Mouse (Mus musculus) midbrain, embryonic 13.5 days (tissue): ENCODE measurements at regions not wholly inside any gene's neighbourhood (a gene's known extent, or its start where the extent isn't known, plus 50 kb on each side); places are given as distances from the start of the nearest gene placed in this dataset.

Experiments used
- ATAC-seq: fragments of 200-750 bp; cut with Nextera tagmentation; 2 replicates; pipeline ENCODE4 v1.8.0; 2017; ENCODE audit warnings: mild to moderate bottlenecking, moderate TSS enrichment, moderate library complexity
- H3K27ac ChIP-seq: fragments of 300-500 bp; sonication (generic); 2 replicates; pipeline ENCODE4 v1.5.1; 2015; ENCODE audit warnings: inconsistent platforms, mild to moderate bottlenecking, moderate library complexity
- H3K27me3 ChIP-seq: fragments of 300-500 bp; sonication (generic); 2 replicates; pipeline ENCODE4 v1.6.1; 2015; ENCODE audit warnings: mild to moderate bottlenecking, inconsistent platforms
- H3K36me3 ChIP-seq: fragments of 300-500 bp; sonication (generic); 2 replicates; pipeline ENCODE4 v1.6.1; 2015; ENCODE audit warnings: mild to moderate bottlenecking, inconsistent platforms
- H3K4me1 ChIP-seq: fragments of 300-500 bp; sonication (generic); replicated peaks from 2 replicates; pipeline ENCODE4 v1.6.1; 2015; ENCODE audit warnings: inconsistent platforms
- H3K4me2 ChIP-seq: fragments of 300-500 bp; sonication (generic); replicated peaks from 2 replicates; pipeline ENCODE4 v1.6.1; 2015; ENCODE audit warnings: moderate library complexity, mild to moderate bottlenecking, inconsistent platforms
- H3K4me3 ChIP-seq: fragments of 300-500 bp; sonication (generic); replicated peaks from 2 replicates; pipeline ENCODE4 v1.5.1; 2015; ENCODE audit warnings: mild to moderate bottlenecking, inconsistent platforms
- H3K9ac ChIP-seq: fragments of 300-500 bp; sonication (generic); replicated peaks from 2 replicates; pipeline ENCODE4 v1.6.1; 2015; ENCODE audit warnings: mild to moderate bottlenecking, inconsistent platforms
- H3K9me3 ChIP-seq: fragments of 300-500 bp; sonication (generic); 2 replicates; pipeline ENCODE4 v1.6.1; 2016; ENCODE audit warnings: mild to moderate bottlenecking, inconsistent platforms
- WGBS: fragments of 180-500 bp; shearing (Covaris S2); methylation state at CpG from one replicate; pipeline ENCODE4 v1.1.7; 2015; 5-methylcytosine and 5-hydroxymethylcytosine counted together

- peaks cover 46% of the 10 kb centered on the region for H3K4me1 ChIP-seq
- H3K36me3 ChIP-seq = no peaks in the 10 kb centered on the region
- no peaks in the 10 kb centered on the region for H3K27me3 ChIP-seq
- no peak overlapping the region for H3K9ac ChIP-seq
- H3K4me3 ChIP-seq = no peak overlapping the region
- no peaks in the 10 kb centered on the region for H3K9me3 ChIP-seq
- 77% methylated on average over 9 of the region's 9 CpGs for WGBS
- H3K27ac ChIP-seq = no peak overlapping the region
- no peak overlapping the region for H3K4me2 ChIP-seq
- no peak for ATAC-seq
Observed at GRCm38 (mm10) chr13:107810802-107811192, 233.4 kb upstream of the Smim15 start.

- H3K4me3 ChIP-seq = no peak overlapping the region
- no peak overlapping the region for H3K27ac ChIP-seq
- H3K4me2 ChIP-seq = no peak overlapping the region
- H3K9me3 ChIP-seq = no peaks in the 10 kb centered on the region
- no peak for ATAC-seq
- H3K4me1 ChIP-seq = peaks cover 46% of the 10 kb centered on the region
- WGBS = 76% methylated on average over 9 of the region's 9 CpGs
- no peak overlapping the region for H3K9ac ChIP-seq
- no peaks in the 10 kb centered on the region for H3K27me3 ChIP-seq
- no peaks in the 10 kb centered on the region for H3K36me3 ChIP-seq
Observed at GRCm38 (mm10) chr13:107810060-107810801, 234.0 kb upstream of the Smim15 start.

DNA sequence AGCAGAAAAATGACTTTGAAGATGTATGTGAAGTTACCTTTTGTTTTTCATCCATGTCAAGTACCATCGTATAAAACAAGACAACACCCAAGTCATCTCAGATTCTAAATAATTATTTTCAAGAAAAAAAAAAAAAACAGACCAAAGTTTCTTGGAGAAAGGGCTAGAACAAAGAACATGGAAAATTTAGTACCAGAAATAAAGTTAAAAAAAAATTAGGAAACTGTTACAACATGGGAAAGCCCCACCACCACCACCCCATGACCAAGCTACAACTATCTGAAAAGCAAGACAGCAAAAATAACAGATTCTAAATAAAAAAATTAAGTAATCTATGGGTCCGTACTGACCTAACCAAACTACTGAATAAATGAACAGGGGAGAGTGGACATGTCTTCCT is 235.3 kb upstream of the Smim15 start:
- 95% methylated on average over 2 of the region's 2 CpGs for WGBS
- Histone ChIP-seq H3K36me3 (0 out of 2 replicates have a peak, but pooled peaks cover 4% of the 10 kb centered on the region), H3K4me1 (peaks cover 36% of the 10 kb centered on the region), H3K27me3 (no peaks in the 10 kb centered on the region), H3K9me3 (no peaks in the 10 kb centered on the region), H3K9ac (no peak overlapping the region), H3K4me3 (no peak overlapping the region), H3K4me2 (no peak overlapping the region), H3K27ac (no peak overlapping the region)
- no peak for ATAC-seq

GRCm38 (mm10) chr13:107804418-107804817 is 239.8 kb upstream of the Smim15 start:
- 96% methylated on average over 1 of the region's 1 CpGs for WGBS
- no peak overlapping the region for H3K9ac ChIP-seq
- no peaks in the 10 kb centered on the region for H3K27me3 ChIP-seq
- 0 out of 2 replicates have a peak, but pooled peaks cover 4% of the 10 kb centered on the region for H3K36me3 ChIP-seq
- H3K4me2 ChIP-seq = no peak overlapping the region
- no peak overlapping the region for H3K27ac ChIP-seq
- H3K4me1 ChIP-seq = peaks cover 20% of the 10 kb centered on the region
- no peaks in the 10 kb centered on the region for H3K9me3 ChIP-seq
- no peak overlapping the region for H3K4me3 ChIP-seq
- no peak for ATAC-seq

GRCm38 (mm10) chr13:107799199-107799945 is 244.9 kb upstream of the Smim15 start:
- Histone ChIP-seq H3K9me3 (no peaks in the 10 kb centered on the region), H3K27ac (no peak overlapping the region), H3K4me1 (peaks cover 49% of the 10 kb centered on the region), H3K36me3 (0 out of 2 replicates have a peak, but pooled peaks cover 2% of the 10 kb centered on the region), H3K27me3 (no peaks in the 10 kb centered on the region), H3K4me3 (no peak overlapping the region), H3K9ac (no peak overlapping the region; the same call in 1 of the 2 replicates), H3K4me2 (no peak overlapping the region)
- ATAC-seq = no peak
- WGBS = 9% methylated on average over 13 of the region's 13 CpGs

- peaks cover 61% of the 10 kb centered on the region for H3K4me1 ChIP-seq
- no peak overlapping the region for H3K4me3 ChIP-seq
- no peak for ATAC-seq
- H3K27ac ChIP-seq = no peak overlapping the region
- 74% methylated on average over 7 of the region's 7 CpGs for WGBS
- no peak overlapping the region for H3K4me2 ChIP-seq
- H3K27me3 ChIP-seq = no peaks in the 10 kb centered on the region
- H3K36me3 ChIP-seq = no peaks in the 10 kb centered on the region
- H3K9ac ChIP-seq = no peak overlapping the region
- H3K9me3 ChIP-seq = no peaks in the 10 kb centered on the region
Observed at GRCm38 (mm10) chr13:107798144-107798543, 246.1 kb upstream of the Smim15 start.

DNA sequence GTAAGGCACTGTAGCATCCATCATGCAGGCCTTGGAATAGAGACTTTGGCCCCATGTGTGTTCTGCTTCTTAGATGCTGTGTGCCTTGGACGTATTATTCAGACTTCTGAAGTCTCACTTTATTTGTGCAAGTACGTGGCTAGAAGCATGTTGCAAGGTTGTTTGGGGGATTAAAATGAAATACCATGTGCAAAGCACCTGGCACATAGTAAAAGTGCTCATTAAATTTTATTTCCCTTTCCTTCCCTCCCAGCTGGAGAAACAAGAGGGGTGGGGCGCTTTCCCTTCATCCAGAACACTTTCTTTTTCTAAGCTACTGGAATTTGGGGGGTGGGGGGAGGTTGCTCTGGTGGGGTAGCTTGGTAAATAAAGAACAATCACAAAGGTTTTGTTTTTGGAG is 248.7 kb upstream of the Smim15 start:
- Histone ChIP-seq H3K36me3 (no peaks in the 10 kb centered on the region), H3K4me1 (peaks cover 69% of the 10 kb centered on the region), H3K4me2 (no peak overlapping the region), H3K27ac (no peak overlapping the region), H3K9me3 (no peaks in the 10 kb centered on the region), H3K9ac (no peak overlapping the region), H3K27me3 (no peaks in the 10 kb centered on the region), H3K4me3 (no peak overlapping the region)
- 71% methylated on average over 3 of the region's 3 CpGs for WGBS
- ATAC-seq = no peak

- Histone ChIP-seq H3K4me2 (no peak overlapping the region), H3K4me3 (no peak overlapping the region), H3K27ac (no peak overlapping the region), H3K27me3 (no peaks in the 10 kb centered on the region), H3K9ac (no peak overlapping the region), H3K4me1 (peaks cover 48% of the 10 kb centered on the region), H3K36me3 (peaks cover 8% of the 10 kb centered on the region), H3K9me3 (no peaks in the 10 kb centered on the region)
- 81% methylated on average over 9 of the region's 9 CpGs for WGBS
- ATAC-seq = peak; percentile 24; the same call in 1 of the 2 replicates
Observed at GRCm38 (mm10) chr13:107791770-107792169, 252.5 kb upstream of the Smim15 start.

DNA sequence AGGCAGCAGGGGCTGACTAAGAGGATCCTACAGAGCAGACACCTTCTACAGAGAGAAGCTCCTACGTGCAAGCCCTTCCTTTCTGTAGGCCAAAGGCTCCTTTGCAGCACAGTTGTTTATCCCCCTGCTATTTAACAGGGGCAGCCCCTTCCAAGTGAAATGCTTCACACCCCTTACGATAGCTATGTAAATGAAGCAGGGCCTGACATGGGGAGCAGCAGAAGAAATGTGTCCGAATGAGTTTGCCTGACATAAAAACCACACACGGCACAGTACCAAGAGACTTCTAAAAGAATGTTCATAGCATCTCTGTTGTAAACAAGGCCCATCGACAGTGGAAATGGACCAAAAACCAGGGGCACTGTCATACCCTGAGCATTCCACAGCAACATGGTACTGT is 259.3 kb upstream of the Smim15 start:
- 79% methylated on average over 5 of the region's 5 CpGs for WGBS
- Histone ChIP-seq H3K9ac (no peak overlapping the region), H3K4me2 (no peak overlapping the region), H3K27ac (no peak overlapping the region), H3K36me3 (peaks cover 8% of the 10 kb centered on the region), H3K9me3 (no peaks in the 10 kb centered on the region), H3K27me3 (no peaks in the 10 kb centered on the region), H3K4me3 (no peak overlapping the region), H3K4me1 (peaks cover 11% of the 10 kb centered on the region; the same call in 1 of the 2 replicates)
- ATAC-seq = no peak

DNA sequence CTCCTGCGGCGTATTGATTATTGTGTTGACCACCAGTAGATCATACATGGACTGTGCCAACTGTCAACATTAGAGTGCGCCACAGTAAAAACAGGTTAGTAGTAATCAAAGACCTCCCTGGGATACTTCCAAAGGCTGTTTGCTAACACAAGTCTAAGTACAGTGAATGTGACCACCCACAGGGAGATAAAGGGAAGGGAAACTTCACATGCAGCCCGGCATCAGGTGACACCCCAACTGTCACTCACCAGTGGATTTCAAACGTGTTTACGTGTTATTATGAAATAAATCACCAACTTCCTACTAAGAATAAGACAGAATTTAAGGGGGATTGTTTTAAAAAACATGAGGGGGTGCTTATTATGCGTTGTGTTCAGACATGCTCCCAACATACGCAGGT is 262.5 kb upstream of the Smim15 start:
- no peak for ATAC-seq
- Histone ChIP-seq H3K4me1 (no peaks in the 10 kb centered on the region; the same call in 1 of the 2 replicates), H3K36me3 (no peaks in the 10 kb centered on the region), H3K4me3 (no peak overlapping the region), H3K4me2 (no peak overlapping the region), H3K9ac (no peak overlapping the region), H3K9me3 (no peaks in the 10 kb centered on the region), H3K27me3 (no peaks in the 10 kb centered on the region), H3K27ac (no peak overlapping the region)
- WGBS = 95% methylated on average over 8 of the region's 8 CpGs

GRCm38 (mm10) chr13:107781221-107781620 is 263.0 kb upstream of the Smim15 start:
- Histone ChIP-seq H3K9ac (no peak overlapping the region), H3K4me1 (peaks cover under 1% of the 10 kb centered on the region), H3K36me3 (no peaks in the 10 kb centered on the region), H3K27ac (no peak overlapping the region), H3K9me3 (no peaks in the 10 kb centered on the region), H3K4me2 (no peak overlapping the region), H3K4me3 (no peak overlapping the region), H3K27me3 (no peaks in the 10 kb centered on the region)
- no peak for ATAC-seq
- 92% methylated on average over 2 of the region's 2 CpGs for WGBS

GRCm38 (mm10) chr13:107779591-107779990 is 264.7 kb upstream of the Smim15 start:
- no peaks in the 10 kb centered on the region for H3K9me3 ChIP-seq
- H3K36me3 ChIP-seq = no peaks in the 10 kb centered on the region
- 91% methylated on average over 4 of the region's 4 CpGs for WGBS

More at GRCm38 (mm10) chr13:107779591-107779990, 264.7 kb upstream of the Smim15 start:
- Histone ChIP-seq H3K4me2 (no peak overlapping the region), H3K27me3 (no peaks in the 10 kb centered on the region), H3K4me1 (peaks cover 6% of the 10 kb centered on the region; the same call in 1 of the 2 replicates), H3K9ac (no peak overlapping the region), H3K27ac (no peak overlapping the region), H3K4me3 (no peak overlapping the region)
- ATAC-seq = no peak
